Mouse (Mus musculus) limb, embryonic 13.5 days (tissue): Measurements from ENCODE around the gene Pgm5. TPM values are rescaled to one million over a fixed set of nuclear protein-coding genes. Genes with fewer than 3 reads are reported as not detected.

ENCODE experiments used
- ATAC-seq: fragments of 200-750 bp; cut with Nextera tagmentation; 2 replicates; pipeline ENCODE4 v1.8.0; 2017; ENCODE audit warnings: low read depth, moderate number of reproducible peaks, moderate TSS enrichment; ENCODE audit not compliant: low FRiP score
- H3K27ac ChIP-seq: fragments of 300-500 bp; sonication (generic); 2 replicates; pipeline ENCODE4 v1.5.1; 2015; ENCODE audit warnings: inconsistent platforms, mild to moderate bottlenecking, moderate library complexity
- H3K27me3 ChIP-seq: fragments of 300-500 bp; sonication (generic); 2 replicates; pipeline ENCODE4 v1.6.1; 2015; ENCODE audit warnings: mild to moderate bottlenecking, inconsistent platforms
- H3K36me3 ChIP-seq: fragments of 300-500 bp; sonication (generic); 2 replicates; pipeline ENCODE4 v1.6.1; 2015; ENCODE audit warnings: inconsistent platforms, mild to moderate bottlenecking, moderate library complexity
- H3K4me1 ChIP-seq: fragments of 300-500 bp; sonication (generic); 2 replicates; pipeline ENCODE4 v1.6.1; 2015; ENCODE audit warnings: inconsistent platforms
- H3K4me2 ChIP-seq: fragments of 300-500 bp; sonication (generic); replicated peaks from 2 replicates; pipeline ENCODE4 v1.6.1; 2015; ENCODE audit warnings: inconsistent platforms, mild to moderate bottlenecking, moderate library complexity
- H3K4me3 ChIP-seq: fragments of 300-500 bp; sonication (generic); 2 replicates; pipeline ENCODE4 v1.5.1; 2015; ENCODE audit warnings: moderate library complexity, mild to moderate bottlenecking, inconsistent platforms
- H3K9ac ChIP-seq: fragments of 300-500 bp; sonication (generic); 2 replicates; pipeline ENCODE4 v1.6.1; 2015; ENCODE audit warnings: mild to moderate bottlenecking, inconsistent platforms
- H3K9me3 ChIP-seq: fragments of 300-500 bp; sonication (generic); 2 replicates; pipeline ENCODE4 v1.6.1; 2016; ENCODE audit warnings: inconsistent platforms
- WGBS: fragments of 180-500 bp; shearing (Covaris S2); methylation state at CpG from one replicate; pipeline ENCODE4 v1.1.7; 2015; 5-methylcytosine and 5-hydroxymethylcytosine counted together
- polyA plus RNA-seq: library from polyadenylated mRNA; unstranded; fragments of >200 nt; fragmentation: Nextera tagmentation; extraction: Ambion mirVana; gene quantifications from 2 replicates; pipeline ENCODE4 v1.2.1, GENCODE M21; 2015

Gene Pgm5
- polyA plus RNA-seq, 1 experiment from 2014 or later, result 2.8 TPM

- H3K27ac ChIP-seq, result no peak overlapping the region
- H3K4me3 ChIP-seq, result no peak overlapping the region
- 9% methylated on average over 7 of the region's 7 CpGs for WGBS
- H3K9ac ChIP-seq, result no peak overlapping the region
- H3K4me1 ChIP-seq, result no peaks in the 10 kb centered on the region
- no peaks in the 10 kb centered on the region for H3K27me3 ChIP-seq
- peak; percentile 57; the same call in 1 of the 2 replicates for ATAC-seq
- no peak overlapping the region for H3K4me2 ChIP-seq
- no peaks in the 10 kb centered on the region for H3K9me3 ChIP-seq
- no peaks in the 10 kb centered on the region for H3K36me3 ChIP-seq
Measured at GRCm38 (mm10) chr19:24634602-24635001, 227.1 kb downstream of the Pgm5 start.

Other genes with a start within 250 kb of the Pgm5 start
- gene Tmem252, start 187.8 kb downstream of the Pgm5 start, polyA plus RNA-seq, result 1.8 and 1.9 TPM in 2 replicates
- 206 and 218 TPM in 2 replicates for gene Gm10053, start 13.8 kb upstream of the Pgm5 start, polyA plus RNA-seq
- 0.24 TPM in 1 of 2 replicates, not detected in the other for gene Foxd4, start 39.3 kb upstream of the Pgm5 start, polyA plus RNA-seq
- gene Cbwd1, start 99.8 kb upstream of the Pgm5 start, polyA plus RNA-seq, result 22.9 and 23.9 TPM in 2 replicates
- 3.3 and 5.5 TPM in 2 replicates for gene Dock8, start 137.7 kb upstream of the Pgm5 start, polyA plus RNA-seq